Mouse (Mus musculus) thymus, postnatal 0 days (tissue): ENCODE results near the gene Mmp24. TPM values are rescaled to one million over a fixed set of nuclear protein-coding genes. Genes with fewer than 3 reads are reported as not detected.
"Not testable (repeated sequence)": the region's sequence is repeated elsewhere in the genome, so short reads cannot be mapped to it uniquely, and the experiment has no call there.

ENCODE experiments used
- DNase-seq: peaks from one replicate; pipeline ENCODE4 v3.0.0-alpha.2; 2015; ENCODE audit warnings: low spot score
- polyA plus RNA-seq: library from polyadenylated mRNA; unstranded; fragments of >200 nt; fragmentation: Nextera tagmentation; extraction: Ambion mirVana; gene quantifications from 2 replicates; pipeline ENCODE4 v1.2.1, GENCODE M21; 2015

The Mmp24 gene
- polyA plus RNA-seq, result 0.06 and 0.07 TPM in 2 replicates

GRCm38 (mm10) chr2:155774927-155775684 is at the start of gene Mmp24:
TSS of gene Mmp24 (plus strand) at chr2:155775342.
- DNase-seq, result no peak

- DNase-seq, result no peak
Measured at GRCm38 (mm10) chr2:155726302-155726701, 48.8 kb upstream of the Mmp24 start.

GRCm38 (mm10) chr2:155727764-155728395 is 47.3 kb upstream of the Mmp24 start:
- DNase-seq, result no peak

GRCm38 (mm10) chr2:155728742-155729141 is 46.4 kb upstream of the Mmp24 start:
- DNase-seq, result peak; percentile 6

- peak; percentile 96 for DNase-seq
Measured at GRCm38 (mm10) chr2:155729158-155729645, 45.9 kb upstream of the Mmp24 start, which contains the start of gene Edem2. TSS of gene Edem2 (minus strand) at chr2:155729475.

GRCm38 (mm10) chr2:155735080-155735479 is 40.1 kb upstream of the Mmp24 start:
- no peak for DNase-seq

- DNase-seq, result not testable (repeated sequence)
Measured at GRCm38 (mm10) chr2:155735766-155736165, 39.4 kb upstream of the Mmp24 start, which contains the start of gene Gm17581. TSS of gene Gm17581 (minus strand) at chr2:155735866.

- DNase-seq, result no peak
Measured at GRCm38 (mm10) chr2:155736936-155737335, 38.2 kb upstream of the Mmp24 start.

GRCm38 (mm10) chr2:155737803-155738202 is 37.3 kb upstream of the Mmp24 start:
- no peak for DNase-seq

- no peak for DNase-seq
Measured at GRCm38 (mm10) chr2:155742211-155742610, 32.9 kb upstream of the Mmp24 start.

GRCm38 (mm10) chr2:155742931-155743337 is 32.2 kb upstream of the Mmp24 start:
- DNase-seq, result no peak

- DNase-seq, result no peak
Measured at GRCm38 (mm10) chr2:155743351-155743750, 31.8 kb upstream of the Mmp24 start.

GRCm38 (mm10) chr2:155745487-155745886 is 29.7 kb upstream of the Mmp24 start:
- DNase-seq, result no peak

- no peak for DNase-seq
Measured at GRCm38 (mm10) chr2:155749394-155749793, 25.7 kb upstream of the Mmp24 start.

GRCm38 (mm10) chr2:155751014-155751786 is 23.9 kb upstream of the Mmp24 start, which contains the start of gene Procr:
TSS of gene Procr (plus strand) at chr2:155751117.
- DNase-seq, result no peak

GRCm38 (mm10) chr2:155755746-155756145 is 19.4 kb upstream of the Mmp24 start:
- peak; percentile 71 for DNase-seq

GRCm38 (mm10) chr2:155756855-155757566 is 18.1 kb upstream of the Mmp24 start:
- no peak for DNase-seq

GRCm38 (mm10) chr2:155764679-155765418 is 10.3 kb upstream of the Mmp24 start:
- peak; percentile 80 for DNase-seq

GRCm38 (mm10) chr2:155773664-155774063 is 1.5 kb upstream of the Mmp24 start:
- no peak for DNase-seq

GRCm38 (mm10) chr2:155774261-155774926 is 748 bp upstream of the Mmp24 start:
- DNase-seq, result no peak
